Mouse (Mus musculus) hindbrain, embryonic 12.5 days (tissue): ENCODE data around the gene Babam1. TPM values are rescaled to one million over a fixed set of nuclear protein-coding genes. Genes with fewer than 3 reads are reported as not detected.

ENCODE experiments used
- ATAC-seq: fragments of 200-750 bp; cut with Nextera tagmentation; 2 replicates; pipeline ENCODE4 v1.8.0; 2017; ENCODE audit warnings: moderate TSS enrichment; ENCODE audit not compliant: low FRiP score
- H3K27ac ChIP-seq: fragments of 300-500 bp; sonication (generic); 2 replicates; pipeline ENCODE4 v1.5.1; 2016; ENCODE audit warnings: mild to moderate bottlenecking
- H3K27me3 ChIP-seq: fragments of 300-500 bp; sonication (generic); 2 replicates; pipeline ENCODE4 v1.6.1; 2016; ENCODE audit warnings: mild to moderate bottlenecking
- H3K36me3 ChIP-seq: fragments of 300-500 bp; sonication (generic); 2 replicates; pipeline ENCODE4 v1.6.1; 2016; ENCODE audit warnings: mild to moderate bottlenecking
- H3K4me1 ChIP-seq: fragments of 300-500 bp; sonication (generic); 2 replicates; pipeline ENCODE4 v1.6.1; 2016
- H3K4me2 ChIP-seq: fragments of 300-500 bp; sonication (generic); replicated peaks from 2 replicates; pipeline ENCODE4 v1.6.1; 2016; ENCODE audit warnings: mild to moderate bottlenecking
- H3K4me3 ChIP-seq: fragments of 300-500 bp; sonication (generic); 2 replicates; pipeline ENCODE4 v1.5.1; 2016; ENCODE audit warnings: mild to moderate bottlenecking
- H3K9ac ChIP-seq: fragments of 300-500 bp; sonication (generic); 2 replicates; pipeline ENCODE4 v1.6.1; 2016; ENCODE audit warnings: mild to moderate bottlenecking, moderate library complexity
- H3K9me3 ChIP-seq: fragments of 300-500 bp; sonication (generic); replicated peaks from 2 replicates; pipeline ENCODE4 v1.6.1; 2016; ENCODE audit warnings: mild to moderate bottlenecking
- WGBS: fragments of 180-500 bp; shearing (Covaris S2); methylation state at CpG from one replicate; pipeline ENCODE4 v1.1.7; 2016; 5-methylcytosine and 5-hydroxymethylcytosine counted together
- polyA plus RNA-seq: library from polyadenylated mRNA; unstranded; fragments of >200 nt; fragmentation: Nextera tagmentation; extraction: Ambion mirVana; gene quantifications from 2 replicates; pipeline ENCODE4 v1.2.1, GENCODE M21; 2016

The Babam1 gene
- polyA plus RNA-seq, 1 experiment from 2014 or later, result 91.1 TPM

- Histone ChIP-seq H3K27me3 (peaks cover 5% of the 10 kb centered on the region; the same call in 1 of the 2 replicates), H3K9ac (no peak overlapping the region), H3K36me3 (no peaks in the 10 kb centered on the region), H3K4me2 (no peak overlapping the region), H3K9me3 (no peaks in the 10 kb centered on the region), H3K4me3 (no peak overlapping the region), H3K4me1 (no peaks in the 10 kb centered on the region), H3K27ac (no peak overlapping the region)
- no peak for ATAC-seq
- WGBS, result under 1% methylated on average over 7 of the region's 7 CpGs
Measured at GRCm38 (mm10) chr8:71441404-71441803, 44.7 kb downstream of the Babam1 start.

- no peak overlapping the region for H3K9ac ChIP-seq
- H3K4me1 ChIP-seq, result no peaks in the 10 kb centered on the region
- ATAC-seq, result no peak
- H3K36me3 ChIP-seq, result no peaks in the 10 kb centered on the region
- 84% methylated on average over 7 of the region's 7 CpGs for WGBS
- no peaks in the 10 kb centered on the region for H3K9me3 ChIP-seq
- no peak overlapping the region for H3K4me3 ChIP-seq
- no peak overlapping the region for H3K27ac ChIP-seq
- no peak overlapping the region for H3K4me2 ChIP-seq
- H3K27me3 ChIP-seq, result peaks cover 5% of the 10 kb centered on the region; the same call in 1 of the 2 replicates
Measured at GRCm38 (mm10) chr8:71445096-71445495, 48.4 kb downstream of the Babam1 start.

DNA sequence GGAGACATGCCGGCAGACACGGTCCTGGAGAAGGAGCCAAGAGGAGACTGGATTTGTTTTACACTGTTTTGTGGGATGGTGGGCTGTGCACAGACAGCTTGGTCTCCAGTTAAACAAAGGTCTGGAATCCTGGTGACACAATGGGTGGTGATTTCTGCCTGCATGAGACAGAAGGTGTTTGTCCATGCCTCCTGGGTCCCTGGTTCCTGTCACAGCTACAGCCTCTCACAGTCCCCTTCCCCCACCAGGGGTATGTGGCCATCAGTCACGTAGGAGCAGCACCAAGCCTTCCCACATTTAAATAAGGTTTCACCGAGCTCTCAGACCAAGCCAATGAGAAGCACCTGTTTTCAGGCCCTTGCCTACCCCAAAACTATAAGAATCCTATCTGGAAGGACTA lies 54.7 kb downstream of the Babam1 start:
- no peak for ATAC-seq
- Histone ChIP-seq H3K4me3 (no peak overlapping the region), H3K27me3 (no peaks in the 10 kb centered on the region), H3K4me1 (no peaks in the 10 kb centered on the region), H3K4me2 (no peak overlapping the region), H3K36me3 (peaks cover 3% of the 10 kb centered on the region; the same call in 1 of the 2 replicates), H3K27ac (no peak overlapping the region), H3K9ac (no peak overlapping the region), H3K9me3 (no peaks in the 10 kb centered on the region)
- 62% methylated on average over 4 of the region's 4 CpGs for WGBS

DNA sequence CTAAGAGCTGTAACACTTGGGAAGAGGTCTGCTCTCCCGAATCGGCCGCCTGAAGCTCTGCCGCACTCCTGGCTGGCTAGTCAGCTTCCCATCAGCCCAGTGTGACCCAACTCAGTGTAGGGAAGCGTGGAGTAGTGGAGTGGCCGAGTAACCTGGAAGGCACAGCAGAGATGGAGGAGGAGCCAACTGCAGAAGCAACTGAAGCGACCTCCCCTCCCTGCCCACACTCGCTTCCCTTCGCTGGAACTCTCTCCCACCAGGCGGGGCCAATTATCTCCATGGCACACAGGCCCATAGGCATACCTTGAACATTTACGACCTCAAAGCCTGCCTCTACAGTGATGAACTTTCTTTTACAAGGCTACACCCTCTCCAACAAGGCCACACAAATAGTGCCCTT lies 55.1 kb downstream of the Babam1 start:
- Histone ChIP-seq H3K36me3 (peaks cover 7% of the 10 kb centered on the region; the same call in 1 of the 2 replicates), H3K9ac (no peak overlapping the region), H3K4me3 (no peak overlapping the region), H3K27me3 (no peaks in the 10 kb centered on the region), H3K4me1 (no peaks in the 10 kb centered on the region), H3K4me2 (no peak overlapping the region), H3K9me3 (no peaks in the 10 kb centered on the region), H3K27ac (no peak overlapping the region)
- WGBS, result 50% methylated on average over 11 of the region's 11 CpGs
- no peak for ATAC-seq

GRCm38 (mm10) chr8:71452669-71453068 lies 56.0 kb downstream of the Babam1 start:
- Histone ChIP-seq H3K9me3 (no peaks in the 10 kb centered on the region), H3K4me1 (no peaks in the 10 kb centered on the region), H3K27me3 (no peaks in the 10 kb centered on the region), H3K36me3 (peaks cover 16% of the 10 kb centered on the region), H3K4me3 (no peak overlapping the region), H3K9ac (no peak overlapping the region), H3K27ac (no peak overlapping the region), H3K4me2 (no peak overlapping the region)
- 75% methylated on average over 2 of the region's 2 CpGs for WGBS
- no peak for ATAC-seq

Other genes starting within 250 kb of the Babam1 start
- gene Myo9b, start 124.1 kb upstream of the Babam1 start, polyA plus RNA-seq, result 28.4 and 30.4 TPM in 2 replicates
- gene Haus8, start 123.9 kb upstream of the Babam1 start, polyA plus RNA-seq, result 51.2 and 52.6 TPM in 2 replicates
- gene Use1, start 30.0 kb upstream of the Babam1 start, polyA plus RNA-seq, result 80.8 and 82.4 TPM in 2 replicates
- 5.8 and 6.7 TPM in 2 replicates for gene Ocel1, start 25.6 kb upstream of the Babam1 start, polyA plus RNA-seq
- 61.2 and 65.2 TPM in 2 replicates for gene Nr2f6, start 14.9 kb upstream of the Babam1 start, polyA plus RNA-seq
- 5.7 and 6.8 TPM in 2 replicates for gene Ushbp1, start 1.1 kb upstream of the Babam1 start, polyA plus RNA-seq
- 22.0 and 26.4 TPM in 2 replicates for gene Ankle1, start 9.1 kb downstream of the Babam1 start, polyA plus RNA-seq
- gene Abhd8, start 66.8 kb downstream of the Babam1 start, polyA plus RNA-seq, result 107 and 108 TPM in 2 replicates
- gene Mrpl34, start 68.1 kb downstream of the Babam1 start, polyA plus RNA-seq, result 194 and 214 TPM in 2 replicates
- 155 and 161 TPM in 2 replicates for gene Dda1, start 72.3 kb downstream of the Babam1 start, polyA plus RNA-seq
- 18.0 and 19.6 TPM in 2 replicates for gene Ano8, start 89.1 kb downstream of the Babam1 start, polyA plus RNA-seq
- 15.3 and 16.5 TPM in 2 replicates for gene Gtpbp3, start 91.2 kb downstream of the Babam1 start, polyA plus RNA-seq
- 39.7 and 42.4 TPM in 2 replicates for gene Plvap, start 114.9 kb downstream of the Babam1 start, polyA plus RNA-seq
- 0.67 and 0.70 TPM in 2 replicates for gene Ccdc194, start 128.8 kb downstream of the Babam1 start, polyA plus RNA-seq
- 12.9 and 13.4 TPM in 2 replicates for gene Bst2, start 140.6 kb downstream of the Babam1 start, polyA plus RNA-seq
- 51.7 and 58.4 TPM in 2 replicates for gene Mvb12a, start 146.1 kb downstream of the Babam1 start, polyA plus RNA-seq
- 0.18 and 0.56 TPM in 2 replicates for gene Tmem221, start 162.0 kb downstream of the Babam1 start, polyA plus RNA-seq
- gene Nxnl1, start 169.7 kb downstream of the Babam1 start, polyA plus RNA-seq, result not detected in 2 replicates
- gene Slc27a1, start 172.0 kb downstream of the Babam1 start, polyA plus RNA-seq, result 51.3 and 54.8 TPM in 2 replicates
- 197 and 202 TPM in 2 replicates for gene Pgls, start 195.3 kb downstream of the Babam1 start, polyA plus RNA-seq
- 5.3 and 6.3 TPM in 2 replicates for gene Fam129c, start 200.8 kb downstream of the Babam1 start, polyA plus RNA-seq
- 63.7 and 65.9 TPM in 2 replicates for gene Colgalt1, start 214.1 kb downstream of the Babam1 start, polyA plus RNA-seq